Mouse (Mus musculus): Measurements from ENCODE around the gene Ttc30a2.
A peak's percentile ranks its signal among the peaks of the same experiment; 100 is the strongest.

The Ttc30a2 gene

GRCm38 (mm10) chr2:75977752-75978368 is at the start of gene Ttc30a2:
Ttc30a2 (minus strand) TSS chr2:75978170.
- peak; percentile 16 for DNase-seq (ENCODE audit: low read depth, low spot score)

GRCm38 (mm10) chr2:76016890-76017289 is 38.9 kb upstream of the Ttc30a2 start:
- DNase-seq (ENCODE audit: low read depth, low spot score) = no peak

- no peak for DNase-seq (ENCODE audit: low read depth, low spot score)
Measured at GRCm38 (mm10) chr2:76016136-76016535, 38.2 kb upstream of the Ttc30a2 start.

GRCm38 (mm10) chr2:76015460-76015859 is 37.5 kb upstream of the Ttc30a2 start:
- peak; percentile 56 for DNase-seq (ENCODE audit: low read depth, low spot score)

- no peak for DNase-seq (ENCODE audit: low read depth, low spot score)
Measured at GRCm38 (mm10) chr2:76014659-76015058, 36.7 kb upstream of the Ttc30a2 start.

- no peak for DNase-seq (ENCODE audit: low read depth, low spot score)
Measured at GRCm38 (mm10) chr2:76006194-76006593, 28.2 kb upstream of the Ttc30a2 start.

- DNase-seq (ENCODE audit: low read depth, low spot score) = no peak
Measured at GRCm38 (mm10) chr2:76002899-76003298, 24.9 kb upstream of the Ttc30a2 start.

- peak; percentile 60 for DNase-seq (ENCODE audit: low read depth, low spot score)
Measured at GRCm38 (mm10) chr2:76001392-76001791, 23.4 kb upstream of the Ttc30a2 start.

GRCm38 (mm10) chr2:75999636-76000035 is 21.7 kb upstream of the Ttc30a2 start:
- DNase-seq (ENCODE audit: low read depth, low spot score) = no peak

- no peak for DNase-seq (ENCODE audit: low read depth, low spot score)
Measured at GRCm38 (mm10) chr2:75998692-75999091, 20.7 kb upstream of the Ttc30a2 start.

GRCm38 (mm10) chr2:75997726-75998125 is 19.8 kb upstream of the Ttc30a2 start:
- no peak for DNase-seq (ENCODE audit: low read depth, low spot score)

GRCm38 (mm10) chr2:75994841-75995240 is 16.9 kb upstream of the Ttc30a2 start:
- DNase-seq (ENCODE audit: low read depth, low spot score) = no peak

GRCm38 (mm10) chr2:75991581-75992205 is 13.7 kb upstream of the Ttc30a2 start:
- DNase-seq (ENCODE audit: low read depth, low spot score) = no peak

- peak; percentile 75 for DNase-seq (ENCODE audit: low read depth, low spot score)
Measured at GRCm38 (mm10) chr2:75990885-75991539, 13.0 kb upstream of the Ttc30a2 start.

GRCm38 (mm10) chr2:75989694-75990093 is 11.7 kb upstream of the Ttc30a2 start:
- no peak for DNase-seq (ENCODE audit: low read depth, low spot score)

GRCm38 (mm10) chr2:75988779-75989363 is 10.9 kb upstream of the Ttc30a2 start:
- no peak for DNase-seq (ENCODE audit: low read depth, low spot score)

GRCm38 (mm10) chr2:75988378-75988777 is 10.4 kb upstream of the Ttc30a2 start:
- DNase-seq (ENCODE audit: low read depth, low spot score) = no peak

GRCm38 (mm10) chr2:75987739-75988138 is 9.8 kb upstream of the Ttc30a2 start:
- no peak for DNase-seq (ENCODE audit: low read depth, low spot score)

- DNase-seq (ENCODE audit: low read depth, low spot score) = peak; percentile 73
Measured at GRCm38 (mm10) chr2:75985124-75985523, 7.2 kb upstream of the Ttc30a2 start.

GRCm38 (mm10) chr2:75983847-75984246 is 5.9 kb upstream of the Ttc30a2 start:
- no peak for DNase-seq (ENCODE audit: low read depth, low spot score)

GRCm38 (mm10) chr2:75983091-75983490 is 5.1 kb upstream of the Ttc30a2 start:
- no peak for DNase-seq (ENCODE audit: low read depth, low spot score)

GRCm38 (mm10) chr2:75982626-75983025 is 4.7 kb upstream of the Ttc30a2 start:
- DNase-seq (ENCODE audit: low read depth, low spot score) = no peak
